Mouse (Mus musculus) cerebellum, postnatal 14 days (tissue): ENCODE results near the gene Tmem256.
A peak's percentile ranks its signal among the peaks of the same experiment; 100 is the strongest.
"Not testable (repeated sequence)": the region's sequence is repeated elsewhere in the genome, so short reads cannot be mapped to it uniquely, and the experiment has no call there.

ENCODE experiments used
- DNase-seq, 2 experiments: peaks; one replicate each; pipeline ENCODE4 v3.0.0; 2021; ENCODE audit warnings: mixed read lengths in 2 of 2

Gene Tmem256

GRCm38 (mm10) chr11:69858113-69858998 lies 20.0 kb downstream of the Tmem256 start, which contains the start of gene Tnk1:
Gene Tnk1 (minus strand): TSS chr11:69858730.
- no peak for DNase-seq

- not testable (repeated sequence) for DNase-seq
Measured at GRCm38 (mm10) chr11:69863729-69864128, 25.4 kb downstream of the Tmem256 start.

DNA sequence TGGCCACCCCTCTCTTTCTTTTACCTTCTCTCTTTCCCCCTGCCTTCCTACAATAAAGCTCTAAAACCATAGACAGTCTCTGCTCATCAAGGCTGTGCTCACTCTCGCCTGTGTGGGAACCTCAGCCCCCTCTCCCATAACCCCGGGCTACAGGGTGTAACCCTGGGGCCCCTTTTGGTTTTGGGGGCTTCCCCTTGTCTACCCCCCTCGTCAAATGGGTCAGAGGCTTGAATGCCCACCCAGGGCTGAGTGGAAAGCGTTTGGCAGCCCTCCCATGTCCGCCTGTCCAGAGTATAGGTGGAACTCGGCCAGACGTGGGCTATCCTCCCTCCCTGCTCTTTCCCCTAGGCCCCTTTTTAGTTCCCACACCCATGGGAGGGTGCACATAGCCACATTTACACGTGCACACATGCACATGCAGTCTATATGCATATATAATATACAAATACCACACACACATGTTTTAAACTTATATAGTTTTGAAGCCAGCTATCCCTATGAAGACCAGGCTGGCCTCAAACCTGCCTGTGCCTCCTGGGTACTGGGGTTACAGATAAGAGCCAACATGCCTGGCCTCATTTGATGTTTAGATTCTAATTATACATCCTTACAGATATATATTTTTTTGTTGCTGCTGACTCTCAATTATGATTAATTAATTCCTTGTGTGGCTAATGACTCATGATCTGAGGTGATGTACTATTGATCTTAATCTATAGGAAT lies 26.0 kb downstream of the Tmem256 start:
- DNase-seq = no peak

DNA sequence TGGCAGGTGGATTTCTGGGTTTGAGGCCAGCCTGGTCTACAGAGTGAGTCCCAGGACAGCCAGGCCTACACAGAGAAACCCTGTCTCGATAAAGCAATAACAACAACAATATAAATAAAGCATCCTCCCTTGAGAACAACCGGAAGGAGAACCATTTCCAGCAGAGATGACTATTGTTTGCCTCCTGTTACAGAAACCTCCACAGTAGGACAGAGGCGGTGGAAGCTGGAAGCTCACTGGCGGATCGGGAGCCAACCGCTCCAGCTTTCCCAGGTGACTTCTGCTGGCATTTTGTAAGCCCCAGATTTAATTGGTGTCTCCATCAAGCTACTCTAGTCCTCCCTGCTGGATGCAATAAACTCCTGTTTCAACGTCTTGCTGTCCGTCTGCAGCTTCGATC lies 27.2 kb downstream of the Tmem256 start:
- DNase-seq = no peak

GRCm38 (mm10) chr11:69867335-69867734 lies 29.0 kb downstream of the Tmem256 start:
- DNase-seq = no peak

GRCm38 (mm10) chr11:69870289-69871069 lies 32.2 kb downstream of the Tmem256 start:
- no peak for DNase-seq

GRCm38 (mm10) chr11:69871822-69872221 lies 33.5 kb downstream of the Tmem256 start:
- no peak for DNase-seq

GRCm38 (mm10) chr11:69872451-69872850 lies 34.1 kb downstream of the Tmem256 start:
- DNase-seq = no peak

DNA sequence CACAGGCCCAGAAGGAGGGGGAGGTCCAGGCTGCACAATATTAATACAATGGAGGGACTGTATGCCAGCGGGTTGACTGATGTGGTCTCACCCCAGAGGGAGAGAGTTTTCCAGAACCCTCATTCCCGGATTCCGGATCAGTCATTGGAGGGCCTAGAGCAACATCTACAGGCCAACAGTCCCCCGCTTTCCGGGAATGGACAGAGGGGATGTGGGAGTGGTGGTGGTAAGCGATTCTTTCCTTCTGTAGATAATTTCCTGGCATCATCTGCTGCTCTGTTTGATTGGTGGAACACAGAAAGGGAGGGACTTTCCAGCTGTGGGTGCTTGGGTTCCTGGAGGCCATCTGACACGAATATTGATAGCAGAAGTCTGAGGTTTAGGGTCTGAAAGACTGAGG lies 37.9 kb downstream of the Tmem256 start:
- DNase-seq = no peak

DNA sequence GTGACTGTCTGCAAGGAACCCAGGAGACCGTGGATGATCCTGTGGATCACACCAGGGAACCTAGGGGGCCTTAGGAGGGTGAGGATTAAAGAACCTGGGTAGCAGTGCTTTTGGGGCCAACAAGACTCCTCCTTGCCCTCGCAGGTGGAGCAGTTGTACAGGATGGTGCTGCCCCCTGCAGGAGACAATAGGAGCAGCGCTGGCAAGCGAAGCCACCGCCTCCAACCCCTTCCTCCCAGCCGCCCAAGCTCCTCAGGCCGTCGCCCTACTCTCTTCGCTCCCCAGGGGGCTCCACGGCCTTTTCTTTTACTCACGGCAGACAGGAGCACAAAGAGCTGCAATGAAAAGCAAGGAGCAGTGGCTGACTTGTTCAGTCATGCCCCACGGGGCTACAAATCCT lies 38.6 kb downstream of the Tmem256 start:
- DNase-seq = peak; percentile 93 to 95

DNA sequence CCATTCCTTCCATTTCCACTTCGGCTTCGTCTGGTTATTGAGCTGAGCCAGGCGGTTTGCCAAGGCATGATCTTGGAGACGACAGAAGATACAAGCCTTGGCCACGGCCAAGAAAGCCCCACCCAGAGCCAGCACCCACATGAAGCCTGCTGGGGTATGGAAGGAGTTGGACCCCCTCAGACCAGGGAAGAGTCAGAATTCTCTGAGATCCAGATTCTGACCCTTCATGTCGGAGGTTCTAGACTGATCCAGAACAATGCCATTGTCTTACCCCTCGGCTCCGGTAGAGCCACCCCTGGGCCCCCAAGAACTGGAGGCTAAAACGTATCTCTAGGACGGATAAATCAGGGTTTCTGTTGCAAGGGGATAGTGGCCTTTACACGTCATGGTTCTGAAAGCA lies 39.6 kb downstream of the Tmem256 start, which contains the start of gene Tmem95:
Gene Tmem95 (minus strand): TSS at position 141 of the 400 bp plus-strand sequence.
- DNase-seq = no peak

DNA sequence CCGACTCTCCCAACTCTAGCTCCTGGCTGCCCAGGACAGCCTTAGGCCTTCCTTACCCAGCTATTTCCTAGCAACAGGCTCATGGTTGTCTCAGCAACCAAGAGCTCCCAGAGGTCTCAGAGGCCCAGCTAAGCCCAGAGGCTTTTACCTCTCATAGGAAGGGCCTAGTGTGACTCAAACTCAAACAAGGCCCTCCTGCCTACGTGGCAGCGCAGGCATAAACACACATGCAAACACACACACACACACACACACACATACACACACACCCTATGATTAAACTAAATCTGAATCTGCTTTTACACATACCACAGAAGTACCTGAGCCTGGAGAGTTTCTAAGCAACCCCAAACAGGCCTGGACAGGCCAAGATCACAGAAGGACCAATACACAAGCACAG lies 40.1 kb downstream of the Tmem256 start:
- no peak for DNase-seq

GRCm38 (mm10) chr11:69878952-69879351 lies 40.6 kb downstream of the Tmem256 start:
- no peak for DNase-seq

GRCm38 (mm10) chr11:69879711-69880110 lies 41.4 kb downstream of the Tmem256 start:
- no peak for DNase-seq

- peak; percentile 71 to 82 for DNase-seq
Measured at GRCm38 (mm10) chr11:69880506-69880852, 42.2 kb downstream of the Tmem256 start.

DNA sequence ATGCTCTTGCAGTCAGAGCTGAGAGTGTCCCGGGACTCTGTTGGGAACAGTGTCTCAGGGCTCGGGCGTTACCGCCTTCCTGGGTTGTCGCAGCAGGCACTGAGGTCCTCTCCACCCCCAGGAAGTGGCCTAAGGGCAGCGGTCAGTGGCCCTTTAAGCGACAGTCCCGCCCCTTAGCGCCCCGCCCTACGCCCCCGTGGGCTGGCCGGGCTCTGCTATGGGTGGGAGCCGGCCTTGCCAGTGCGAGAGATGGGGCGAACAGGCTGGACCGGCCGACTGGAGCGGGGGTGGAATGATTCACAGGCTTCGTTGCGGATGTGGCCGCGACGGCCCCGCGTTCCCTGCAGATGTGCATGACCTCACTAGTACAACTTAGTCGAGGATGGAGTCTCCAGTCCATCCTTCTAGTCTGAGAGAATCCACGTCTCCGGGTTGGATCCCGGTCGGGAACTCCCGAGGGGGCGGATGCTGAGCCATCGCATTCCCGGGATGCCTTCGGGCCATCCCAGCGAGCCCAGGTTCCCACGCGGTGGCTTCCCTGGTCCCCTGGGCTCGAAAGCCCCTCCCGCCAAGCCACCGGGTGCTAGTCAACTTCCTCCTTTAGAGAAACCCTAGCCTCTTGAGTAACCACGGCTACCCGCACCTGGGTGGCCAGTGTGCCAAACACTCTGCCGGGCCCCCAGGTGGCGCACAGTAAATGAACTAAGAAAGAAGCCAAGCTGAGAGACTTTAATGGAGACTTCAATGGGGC lies 42.7 kb downstream of the Tmem256 start, which contains the start of gene Kctd11:
Gene Kctd11 (minus strand): TSS at position 554 of the 751 bp plus-strand sequence.
- DNase-seq = peak; percentile 77 to 79

DNA sequence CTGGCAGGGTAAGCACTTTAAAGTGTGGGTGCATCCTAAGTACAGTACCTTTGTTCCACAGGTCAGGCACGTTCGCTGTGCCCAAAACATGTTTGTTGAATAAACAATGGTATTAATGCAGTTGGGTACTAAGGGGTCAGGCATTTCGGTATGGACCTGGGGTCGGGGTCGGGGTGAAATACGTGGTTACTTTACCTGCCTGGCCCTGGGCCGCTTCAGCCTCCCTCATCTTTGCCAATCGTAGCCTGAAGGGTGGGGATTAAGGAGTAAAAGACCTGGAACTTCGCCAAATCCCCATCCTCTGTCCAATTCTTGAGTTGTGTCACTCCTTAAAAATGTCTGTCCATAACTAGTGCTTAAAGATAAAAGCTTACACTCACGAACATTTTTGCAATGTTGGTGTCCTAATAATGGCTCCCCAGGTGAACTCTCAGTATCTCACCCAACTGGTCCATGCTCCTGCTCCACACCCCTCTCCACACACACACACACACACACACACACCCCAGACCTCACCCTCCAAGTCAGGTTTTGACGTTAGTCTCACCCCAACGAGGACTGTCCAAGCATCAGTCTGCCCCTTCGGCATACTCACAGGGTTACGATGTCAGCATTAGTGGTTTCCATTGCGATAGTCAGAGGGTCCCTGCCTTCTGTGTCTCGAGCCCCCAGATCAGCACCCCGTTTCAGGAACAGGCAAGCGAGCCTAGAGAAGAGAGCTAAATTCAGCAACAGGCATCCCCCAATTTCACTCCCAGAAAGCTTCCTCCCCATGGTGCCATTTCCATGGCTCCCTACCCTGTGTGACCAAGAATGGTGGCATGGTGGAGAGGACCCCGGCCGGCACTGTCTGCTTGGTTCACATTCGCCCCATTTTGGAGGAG lies 43.7 kb downstream of the Tmem256 start:
- no peak for DNase-seq

GRCm38 (mm10) chr11:69883066-69883465 lies 44.8 kb downstream of the Tmem256 start:
- DNase-seq = peak in 1 of 2 experiments; percentile 64

- DNase-seq = no peak
Measured at GRCm38 (mm10) chr11:69883527-69884151, 45.3 kb downstream of the Tmem256 start.

DNA sequence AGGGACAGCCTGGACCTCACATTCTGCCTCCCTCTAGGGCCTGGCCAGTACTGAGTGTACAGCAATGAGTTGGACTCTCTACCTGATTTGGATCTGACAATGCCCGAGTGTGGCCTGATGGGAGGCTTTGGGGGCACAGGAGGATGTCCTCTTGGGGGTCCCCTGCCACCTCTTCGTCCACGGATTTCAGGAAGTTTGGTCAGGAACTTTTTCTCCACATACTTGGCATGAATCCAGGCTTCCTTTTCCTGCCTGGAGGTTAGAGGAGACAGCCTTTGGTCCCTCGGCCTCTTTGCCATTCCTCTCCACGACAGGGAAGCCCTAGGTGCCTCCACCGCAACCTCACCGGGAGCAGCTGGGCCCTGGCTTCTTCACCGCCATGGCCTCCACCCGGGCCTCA lies 45.9 kb downstream of the Tmem256 start:
- DNase-seq = no peak

DNA sequence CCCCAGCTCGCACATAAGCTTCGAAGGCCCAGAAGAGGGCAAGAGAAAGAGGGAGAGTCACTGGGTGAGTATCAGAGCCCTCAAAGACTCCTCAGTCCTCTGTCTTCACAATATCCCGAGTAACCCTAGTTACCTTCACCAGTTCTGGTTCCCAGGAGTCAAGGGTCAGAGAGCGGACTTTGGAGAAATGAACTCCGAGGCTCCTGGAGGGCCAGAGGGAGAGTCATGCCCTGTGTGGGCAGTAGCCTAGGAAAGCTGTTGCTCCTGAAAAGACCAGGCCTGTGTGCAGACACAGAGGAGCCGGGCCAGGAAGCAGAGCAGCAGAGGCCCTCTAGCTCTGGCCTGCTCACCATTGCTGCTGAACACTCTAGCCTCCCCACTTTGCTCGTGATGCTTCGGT lies 46.3 kb downstream of the Tmem256 start:
- no peak for DNase-seq
